Mouse (Mus musculus) urinary bladder, postnatal 14 days (tissue): ENCODE results near the gene Myo1e.

Experiments used
- DNase-seq: peaks from one replicate; pipeline ENCODE4 v3.0.0; 2021; ENCODE audit warnings: low spot score

Myo1e gene

DNA sequence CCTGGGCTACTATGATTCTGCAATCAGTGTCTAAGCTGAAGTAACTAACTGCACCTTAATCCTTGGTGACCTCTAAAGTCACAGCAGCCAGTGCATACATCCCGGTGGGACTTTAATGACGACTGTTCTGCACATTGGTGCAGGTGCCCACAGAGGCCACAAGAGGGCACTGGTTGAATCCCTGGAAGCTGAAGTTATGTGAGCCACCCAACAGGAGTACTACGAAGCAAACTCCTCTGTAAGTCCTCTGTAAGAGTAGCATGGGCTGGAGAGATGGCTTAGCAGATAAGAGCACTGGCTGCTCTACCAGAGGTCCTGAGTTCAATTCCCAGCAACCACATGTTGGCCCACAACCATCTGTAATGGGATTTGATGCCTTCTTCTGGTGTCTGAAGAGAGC lies 209.3 kb downstream of the Myo1e start:
- DNase-seq, result no peak

- DNase-seq, result peak; percentile 90
Observed at GRCm38 (mm10) chr9:70421257-70422056, 214.3 kb downstream of the Myo1e start, which contains the start of gene Ccnb2. Ccnb2 (minus strand) TSS chr9:70421547.

DNA sequence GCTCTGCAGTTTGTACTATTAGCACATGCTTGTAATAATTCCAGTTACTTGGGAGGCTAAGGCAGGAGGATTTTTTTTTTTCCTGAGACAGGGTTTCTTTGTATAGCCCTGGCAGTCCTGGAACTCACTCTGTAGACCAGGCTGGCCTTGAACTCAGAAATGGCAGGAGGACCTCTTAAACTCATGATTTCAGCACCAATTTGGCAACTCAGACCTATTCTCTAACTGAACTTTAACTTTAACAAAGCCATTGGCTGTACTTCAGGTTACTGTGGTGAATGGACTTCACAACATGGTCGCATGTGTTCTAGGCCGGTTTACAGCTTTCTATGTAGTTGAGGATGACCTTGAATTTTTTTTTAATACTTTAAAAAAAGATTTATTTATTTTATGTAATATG lies 215.5 kb downstream of the Myo1e start:
- no peak for DNase-seq

GRCm38 (mm10) chr9:70439959-70440358 lies 232.8 kb downstream of the Myo1e start:
- peak; percentile 21 for DNase-seq

DNA sequence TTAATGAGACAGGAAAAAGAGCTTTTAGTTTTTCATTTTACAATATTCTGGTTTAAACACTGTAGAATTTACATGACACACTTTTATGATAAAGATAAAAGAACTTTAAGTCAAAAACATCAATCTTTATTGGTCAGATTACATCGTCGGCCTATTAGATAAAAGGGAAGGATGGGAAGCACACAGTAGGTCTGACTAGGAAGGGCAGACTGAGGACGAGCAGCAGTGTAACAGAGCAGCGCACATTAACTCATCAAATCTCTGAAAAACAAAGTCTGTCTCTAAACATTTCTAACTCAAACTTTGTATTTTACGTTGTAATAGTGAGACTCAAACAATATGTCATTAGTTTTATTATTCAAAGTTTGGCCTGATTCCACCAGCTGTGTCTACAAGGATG lies 241.9 kb downstream of the Myo1e start:
- DNase-seq, result no peak
